Mouse (Mus musculus) erythroblast, embryonic 14.5 days (primary cell): ENCODE measurements at regions not wholly inside any gene's neighbourhood (a gene's known extent, or its start where the extent isn't known, plus 50 kb on each side); places are given as distances from the start of the nearest gene placed in this dataset.
"Not testable (repeated sequence)": the region's sequence is repeated elsewhere in the genome, so short reads cannot be mapped to it uniquely, and the experiment has no call there.

Experiments
- H3K27me3 ChIP-seq: 2 replicates; pipeline ENCODE4 v1.6.1; 2012; ENCODE audit warnings: inconsistent platforms; ENCODE audit not compliant: control insufficient read depth
- H3K36me3 ChIP-seq: 2 replicates; pipeline ENCODE4 v1.6.1; 2012; ENCODE audit warnings: mild to moderate bottlenecking, inconsistent platforms; ENCODE audit not compliant: control insufficient read depth
- H3K4me1 ChIP-seq: 2 replicates; pipeline ENCODE4 v1.6.1; 2012; ENCODE audit warnings: inconsistent platforms; ENCODE audit not compliant: control insufficient read depth
- H3K4me3 ChIP-seq: replicated peaks from 2 replicates; pipeline ENCODE3; 2012; ENCODE audit warnings: moderate library complexity, mild to moderate bottlenecking, inconsistent platforms
- H3K9me3 ChIP-seq: 2 replicates; pipeline ENCODE4 v1.6.1; 2012; ENCODE audit warnings: low read length, inconsistent platforms, mixed read lengths; ENCODE audit not compliant: control insufficient read depth
- GATA1 ChIP-seq: IDR thresholded peaks from 2 replicates; pipeline ENCODE4 v1.6.1; 2012; ENCODE audit warnings: low read length, inconsistent platforms, mixed read lengths
- TAL1 ChIP-seq: IDR thresholded peaks from 3 replicates; pipeline ENCODE4 v1.6.1; 2012; ENCODE audit warnings: low read length, inconsistent platforms, mixed read lengths

- Histone ChIP-seq H3K4me1 (peaks cover 14% of the 10 kb centered on the region), H3K27me3 (no peaks in the 10 kb centered on the region), H3K4me3 (no peak overlapping the region), H3K36me3 (no peaks in the 10 kb centered on the region), H3K9me3 (no peaks in the 10 kb centered on the region)
- no peak for TF ChIP-seq GATA1
- peak; percentile 25; the same call in 2 of the 3 replicates for TF ChIP-seq TAL1
These were observed 56.9 kb upstream of the Prdm9 start for GRCm38 (mm10) chr17:15620746-15621694.

- Histone ChIP-seq H3K4me3 (no peak overlapping the region), H3K36me3 (no peaks in the 10 kb centered on the region), H3K9me3 (no peaks in the 10 kb centered on the region), H3K27me3 (no peaks in the 10 kb centered on the region), H3K4me1 (peaks cover 14% of the 10 kb centered on the region)
- no peak for TF ChIP-seq TAL1
- TF ChIP-seq GATA1: no peak
These were observed 58.8 kb upstream of the Prdm9 start for GRCm38 (mm10) chr17:15622913-15623312.

- H3K4me3 ChIP-seq: no peak overlapping the region
- no peaks in the 10 kb centered on the region for H3K36me3 ChIP-seq
- H3K9me3 ChIP-seq: no peaks in the 10 kb centered on the region
- H3K4me1 ChIP-seq: no peaks in the 10 kb centered on the region
- H3K27me3 ChIP-seq: no peaks in the 10 kb centered on the region
- TF ChIP-seq TAL1 (no peak), GATA1 (no peak)
These were observed 66.6 kb upstream of the Prdm9 start for GRCm38 (mm10) chr17:15630792-15631191.

- Histone ChIP-seq H3K4me3 (no peak overlapping the region), H3K36me3 (no peaks in the 10 kb centered on the region), H3K9me3 (no peaks in the 10 kb centered on the region), H3K4me1 (no peaks in the 10 kb centered on the region), H3K27me3 (no peaks in the 10 kb centered on the region)
- TF ChIP-seq GATA1 (no peak), TAL1 (no peak)
These were observed 67.5 kb upstream of the Prdm9 start for GRCm38 (mm10) chr17:15631626-15632025.

GRCm38 (mm10) chr17:15632090-15632489, 67.9 kb upstream of the Prdm9 start:
- Histone ChIP-seq H3K4me3 (no peak overlapping the region), H3K27me3 (no peaks in the 10 kb centered on the region), H3K9me3 (no peaks in the 10 kb centered on the region), H3K4me1 (no peaks in the 10 kb centered on the region), H3K36me3 (no peaks in the 10 kb centered on the region)
- TF ChIP-seq GATA1: no peak

- H3K4me3 ChIP-seq, H3K36me3 ChIP-seq, H3K9me3 ChIP-seq, H3K27me3 ChIP-seq, H3K4me1 ChIP-seq: not testable (repeated sequence)
These were observed 65.5 kb upstream of the Chd1 start for GRCm38 (mm10) chr17:15639111-15639865.

- no peaks in the 10 kb centered on the region for H3K9me3 ChIP-seq
- H3K36me3 ChIP-seq: no peaks in the 10 kb centered on the region
- H3K27me3 ChIP-seq: no peaks in the 10 kb centered on the region
- TF ChIP-seq TAL1 (no peak), GATA1 (no peak)
- H3K4me3 ChIP-seq: no peak overlapping the region
- H3K4me1 ChIP-seq: no peaks in the 10 kb centered on the region
These were observed 64.0 kb upstream of the Chd1 start for GRCm38 (mm10) chr17:15640776-15641175.

GRCm38 (mm10) chr17:15641764-15642163, 63.0 kb upstream of the Chd1 start:
- no peak for TF ChIP-seq GATA1
- TF ChIP-seq TAL1: no peak
- Histone ChIP-seq H3K36me3 (no peaks in the 10 kb centered on the region), H3K27me3 (no peaks in the 10 kb centered on the region), H3K4me1 (no peaks in the 10 kb centered on the region), H3K9me3 (no peaks in the 10 kb centered on the region), H3K4me3 (no peak overlapping the region)

GRCm38 (mm10) chr17:15646768-15647167, 58.0 kb upstream of the Chd1 start:
- Histone ChIP-seq H3K4me3 (no peak overlapping the region), H3K4me1 (no peaks in the 10 kb centered on the region), H3K27me3 (no peaks in the 10 kb centered on the region), H3K9me3 (no peaks in the 10 kb centered on the region), H3K36me3 (no peaks in the 10 kb centered on the region)
- TF ChIP-seq TAL1: no peak
- no peak for TF ChIP-seq GATA1
